Mouse (Mus musculus) hindbrain, embryonic 14.5 days (tissue): ENCODE data around the gene Lmbrd1. TPM values are rescaled to one million over a fixed set of nuclear protein-coding genes. Genes with fewer than 3 reads are reported as not detected.

ENCODE experiments used
- polyA plus RNA-seq: library from polyadenylated mRNA; unstranded; fragments of >200 nt; fragmentation: Nextera tagmentation; extraction: Ambion mirVana; gene quantifications from 2 replicates; pipeline ENCODE4 v1.2.1, GENCODE M21; 2014

Lmbrd1 gene
- polyA plus RNA-seq, 1 experiment from 2014 or later: 53.0 TPM

Other genes starting within 250 kb of the Lmbrd1 start
- gene Col19a1, start 91.2 kb upstream of the Lmbrd1 start, polyA plus RNA-seq: 1.7 and 1.8 TPM in 2 replicates